Mouse (Mus musculus): ENCODE measurements around the gene Glt1d1.
A peak's percentile ranks its signal among the peaks of the same experiment; 100 is the strongest.
"Not testable (repeated sequence)": the region's sequence is repeated elsewhere in the genome, so short reads cannot be mapped to it uniquely, and the experiment has no call there.

Glt1d1 gene

DNA sequence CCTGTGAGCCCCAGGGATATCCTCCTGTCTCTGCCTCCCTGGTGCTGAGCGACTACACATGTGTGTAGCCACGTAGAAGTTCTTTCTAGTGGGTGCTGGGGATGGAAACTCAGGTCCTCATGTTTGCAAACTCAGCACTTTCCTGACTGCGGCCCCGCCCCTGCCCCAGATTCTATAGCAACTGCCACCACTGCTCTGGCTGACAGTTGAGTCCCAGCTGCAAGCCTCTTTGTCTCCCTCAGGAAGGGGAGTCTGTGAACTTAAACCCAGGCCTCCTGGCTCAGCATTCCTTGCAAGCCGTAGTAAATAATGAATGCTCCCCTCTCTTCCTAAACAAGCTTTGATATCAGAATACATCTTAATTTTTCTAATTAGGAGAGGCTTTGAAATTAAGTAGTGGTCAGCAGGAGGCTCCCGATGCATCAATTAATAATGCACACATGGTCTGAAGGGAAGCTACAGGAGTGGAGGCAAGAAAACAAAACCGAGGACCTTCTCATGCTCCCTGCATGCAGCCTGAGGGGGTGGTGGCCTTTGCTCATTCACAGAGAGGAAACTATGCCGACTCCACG, 71.6 kb downstream of the Glt1d1 start:
- no peak for DNase-seq

DNA sequence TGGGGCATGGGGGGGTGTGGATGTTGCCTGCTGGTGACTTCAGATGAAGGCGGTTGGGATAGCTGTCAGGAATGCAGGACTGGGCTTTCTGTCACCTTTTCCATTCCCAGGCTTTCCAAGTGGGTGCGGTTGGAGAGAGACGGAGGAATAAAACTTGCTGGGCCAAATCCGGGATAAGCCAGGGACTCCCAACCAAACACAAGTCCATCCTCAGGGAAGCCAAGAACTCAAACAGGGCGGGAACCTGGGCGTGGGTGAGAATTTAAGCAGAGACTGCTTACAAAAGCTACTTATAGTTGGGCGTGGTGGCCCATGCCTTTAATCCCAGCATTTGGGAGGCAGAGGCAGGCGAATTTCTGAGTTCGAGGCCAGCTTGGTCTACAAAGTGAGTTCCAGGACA, 73.2 kb downstream of the Glt1d1 start:
- no peak for DNase-seq

DNA sequence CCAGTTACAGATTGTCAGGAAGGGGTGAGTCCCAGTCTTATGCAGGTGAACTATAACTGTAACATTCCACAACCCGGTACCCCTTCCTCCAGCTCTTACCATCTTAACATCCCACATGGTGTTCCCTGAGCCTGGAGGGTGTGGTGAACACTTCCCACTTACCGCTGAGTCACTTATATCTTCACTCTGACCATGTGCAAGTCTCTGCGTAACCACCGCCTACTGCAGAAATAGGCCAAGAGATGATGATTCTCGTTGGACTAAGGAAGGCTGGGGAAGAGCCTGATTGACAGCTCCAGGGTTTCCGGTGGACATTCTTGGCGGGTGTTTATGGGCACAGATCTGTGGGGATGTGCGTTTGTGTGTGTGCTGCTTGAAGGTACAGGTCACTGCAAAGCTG, 73.9 kb downstream of the Glt1d1 start:
- DNase-seq, result no peak

DNA sequence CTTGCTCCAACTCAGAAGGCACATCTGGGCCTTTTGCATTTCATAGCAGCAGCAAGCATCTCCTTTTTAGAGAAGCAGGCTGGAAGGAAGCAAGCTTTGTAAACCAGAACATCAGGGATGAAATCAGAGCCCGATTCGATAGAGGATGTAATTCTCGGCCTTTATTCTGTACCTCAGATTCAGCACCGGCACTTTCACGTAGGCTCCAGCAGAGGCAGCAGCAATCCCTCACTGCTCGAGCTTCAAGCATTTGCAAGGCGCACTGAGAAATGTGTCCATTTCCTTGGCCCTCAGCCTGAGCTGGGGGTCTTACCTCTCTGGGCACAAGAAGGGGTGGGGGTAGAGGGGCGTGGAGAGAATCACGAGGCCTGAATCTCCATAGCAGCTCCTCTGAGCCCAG, 76.1 kb downstream of the Glt1d1 start:
- DNase-seq, result no peak

DNA sequence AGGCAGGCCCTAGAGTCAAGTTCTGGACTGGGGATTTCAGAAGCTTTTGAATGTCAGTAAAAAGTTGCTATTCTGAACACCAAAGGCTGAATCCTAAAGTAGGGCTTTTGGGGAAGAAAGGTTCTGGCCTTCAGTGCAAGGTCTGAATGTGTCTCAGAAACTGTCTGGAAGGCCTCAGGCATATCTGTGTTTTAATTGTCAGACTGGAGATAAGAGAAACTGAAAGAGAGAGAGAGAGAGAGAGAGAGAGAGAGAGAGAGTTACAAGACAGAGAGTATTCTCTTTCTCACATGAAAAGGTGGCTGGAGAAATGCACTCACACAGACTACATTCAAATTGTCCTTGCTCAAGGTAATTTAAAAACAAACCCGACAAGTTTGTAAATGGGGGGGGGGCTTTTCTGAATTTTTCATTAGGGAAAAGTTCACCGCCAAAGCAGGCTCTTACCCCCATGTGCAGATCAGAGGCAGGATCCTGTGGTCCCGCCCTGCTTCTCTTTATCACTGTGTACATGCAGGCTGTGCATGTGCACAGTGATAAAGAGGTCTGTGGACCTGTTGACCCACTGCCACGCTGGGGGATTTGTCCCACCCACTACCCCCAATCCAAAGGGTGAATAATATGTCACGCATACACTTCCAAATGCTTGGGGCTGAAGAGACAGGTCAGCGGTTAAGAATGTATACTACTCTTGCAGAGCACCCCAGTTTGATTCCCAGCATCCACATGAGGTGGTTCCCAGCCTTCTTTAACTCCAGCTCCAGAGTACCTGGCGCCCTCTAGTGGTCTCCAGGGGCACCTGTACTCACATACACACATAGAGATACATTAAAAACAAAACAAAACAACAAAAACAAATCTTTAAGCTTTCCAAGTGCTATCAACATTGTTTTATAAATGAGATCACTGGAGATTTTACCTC, 83.0 kb downstream of the Glt1d1 start:
- DNase-seq, result no peak

DNA sequence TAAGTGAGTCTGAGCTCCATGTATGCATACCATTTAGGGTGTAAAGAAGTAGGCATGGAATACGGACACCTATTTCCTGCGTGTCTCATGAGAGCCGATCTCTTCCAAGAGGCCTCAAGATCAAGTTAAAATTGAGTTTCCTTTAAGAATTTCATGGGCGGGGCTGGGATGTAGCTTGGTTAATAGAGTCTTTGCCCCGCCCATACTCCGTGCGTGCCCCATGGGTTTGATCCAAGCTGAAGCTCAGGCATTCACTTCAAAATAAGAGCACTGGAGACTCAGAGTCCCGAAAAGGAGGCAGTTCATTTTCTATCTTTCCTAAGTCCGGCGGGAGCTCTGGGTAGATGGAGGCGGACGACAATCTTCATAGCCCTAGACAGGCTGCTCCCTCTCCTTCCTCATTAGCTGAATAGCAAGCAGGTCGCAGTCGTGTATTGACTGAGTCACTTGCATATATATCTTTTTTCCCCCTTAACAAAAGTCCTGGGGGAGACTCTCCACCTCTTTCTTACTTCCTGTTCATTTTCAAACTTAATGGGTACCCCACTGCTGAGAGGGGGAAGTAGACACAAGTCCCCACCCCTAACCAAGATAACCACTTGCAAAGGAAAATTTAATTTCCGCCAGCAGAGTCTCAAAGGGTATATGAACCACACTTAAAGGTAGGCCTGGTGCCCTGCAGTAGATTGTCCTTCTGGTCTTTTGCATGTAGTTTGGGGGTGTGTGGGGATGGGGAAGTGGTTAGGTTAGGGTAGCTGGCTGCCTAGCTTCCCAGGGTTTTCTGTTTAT, 88.7 kb downstream of the Glt1d1 start:
- peak; percentile 70 for DNase-seq

DNA sequence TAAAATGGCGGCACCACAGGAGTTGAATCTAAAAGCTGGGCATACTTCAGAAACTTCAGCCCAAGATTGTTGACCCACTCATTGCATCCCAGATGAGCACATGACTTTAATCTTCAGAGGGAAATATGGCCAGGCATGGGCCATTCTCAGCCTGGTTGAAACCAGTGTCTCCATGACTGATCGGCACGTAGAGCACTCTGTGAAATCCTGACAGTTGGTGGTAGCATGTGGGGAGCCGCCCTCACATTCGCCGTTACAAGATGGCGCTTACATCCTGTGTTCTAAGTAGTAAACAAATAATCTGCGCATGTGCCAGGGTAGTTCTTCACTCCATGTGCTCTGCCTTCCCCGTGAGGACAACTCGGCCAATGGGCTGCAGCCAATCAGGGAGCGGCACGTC, 90.1 kb downstream of the Glt1d1 start:
- not testable (repeated sequence) for DNase-seq

DNA sequence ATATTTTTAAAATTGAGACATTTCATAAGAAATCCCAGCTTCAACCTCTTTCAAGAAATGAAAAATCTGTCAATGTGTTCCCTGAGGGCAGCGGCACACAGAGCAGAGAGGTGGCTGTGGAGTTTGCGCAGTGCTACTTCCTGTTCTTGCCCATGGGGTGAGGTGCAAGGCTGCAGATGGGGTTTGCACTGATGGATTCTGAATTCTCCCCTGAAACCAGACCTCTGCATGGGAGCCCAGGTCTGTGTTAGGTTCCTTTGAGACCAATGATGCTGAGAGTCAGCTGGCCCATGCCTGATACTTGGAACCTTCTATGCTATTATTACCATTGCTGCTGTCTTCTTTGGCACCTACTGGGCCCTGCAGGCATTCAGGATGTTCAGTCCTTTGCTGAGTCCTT, 98.3 kb downstream of the Glt1d1 start:
- no peak for DNase-seq

DNA sequence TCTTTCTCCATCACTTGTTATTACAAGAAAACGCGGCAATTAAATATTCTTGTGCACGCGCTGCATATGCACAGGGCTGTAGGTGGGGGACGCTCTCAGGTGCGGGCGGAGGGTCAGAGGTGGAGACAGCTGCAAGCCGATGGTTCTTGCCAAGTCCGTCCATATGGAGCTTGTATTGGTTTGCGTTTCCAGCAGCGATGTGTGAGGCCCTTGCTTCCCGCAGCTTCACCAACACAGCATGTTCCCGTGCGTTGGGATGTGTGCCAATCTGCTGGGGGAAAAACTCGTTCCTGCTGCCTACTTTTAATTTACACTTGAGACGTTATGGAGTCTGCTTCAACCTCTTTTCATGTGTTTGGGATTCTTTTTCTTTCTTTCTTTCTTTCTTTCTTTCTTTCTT, 109.3 kb downstream of the Glt1d1 start:
- no peak for DNase-seq

DNA sequence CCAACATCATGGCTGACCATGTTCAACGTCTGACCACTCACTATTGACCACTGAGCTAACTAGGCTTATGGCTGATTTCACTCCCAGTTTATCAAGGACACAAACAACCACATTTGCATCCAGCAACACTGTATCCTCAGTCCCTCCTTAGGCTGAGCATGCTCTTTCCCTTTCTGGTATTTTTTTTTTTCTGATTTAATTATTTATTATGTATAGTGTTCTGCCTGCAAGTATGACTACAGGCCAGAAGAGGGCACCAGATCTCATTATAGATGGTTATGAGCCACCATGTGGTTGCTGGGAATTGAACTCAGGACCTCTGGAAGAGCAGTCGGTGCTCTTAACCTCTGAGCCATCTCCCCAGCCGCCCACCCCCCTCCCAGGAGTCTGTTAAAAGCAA, 117.5 kb downstream of the Glt1d1 start:
- DNase-seq, result not testable (repeated sequence)

DNA sequence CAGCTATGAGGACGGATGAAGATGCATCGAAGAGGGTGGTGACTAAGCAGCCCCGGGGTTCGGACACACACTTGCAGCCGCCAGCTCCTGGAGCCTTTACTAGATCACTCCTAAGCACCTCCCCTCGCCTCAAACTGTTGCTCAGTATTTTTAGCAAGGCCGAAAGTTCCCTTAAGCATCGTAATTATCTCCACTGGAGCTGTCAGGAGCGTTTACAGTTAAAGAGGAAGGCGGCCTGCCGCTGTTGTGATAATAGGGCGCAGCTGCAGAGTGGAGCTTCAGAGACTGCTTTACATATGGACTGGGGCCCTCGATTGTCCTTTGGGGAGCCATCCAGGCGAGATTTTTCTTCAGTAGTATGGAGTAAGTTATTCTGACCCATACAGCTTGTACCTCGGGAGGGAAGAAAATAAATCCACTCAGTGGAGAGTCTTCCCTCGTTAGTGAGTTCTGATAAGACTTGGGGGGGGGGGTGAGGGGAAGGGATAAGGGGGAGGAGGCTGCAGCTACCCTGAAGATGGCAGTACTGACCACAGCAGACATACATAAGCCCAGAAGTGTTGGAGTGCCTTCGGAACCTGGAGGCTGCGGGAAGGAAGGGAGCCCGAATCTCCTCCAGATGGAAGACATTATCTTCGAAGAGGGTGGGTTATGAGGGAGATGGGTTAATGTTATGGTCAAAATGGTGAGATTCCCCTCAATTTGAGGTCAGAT, 119.4 kb downstream of the Glt1d1 start:
- peak; percentile 19 for DNase-seq

DNA sequence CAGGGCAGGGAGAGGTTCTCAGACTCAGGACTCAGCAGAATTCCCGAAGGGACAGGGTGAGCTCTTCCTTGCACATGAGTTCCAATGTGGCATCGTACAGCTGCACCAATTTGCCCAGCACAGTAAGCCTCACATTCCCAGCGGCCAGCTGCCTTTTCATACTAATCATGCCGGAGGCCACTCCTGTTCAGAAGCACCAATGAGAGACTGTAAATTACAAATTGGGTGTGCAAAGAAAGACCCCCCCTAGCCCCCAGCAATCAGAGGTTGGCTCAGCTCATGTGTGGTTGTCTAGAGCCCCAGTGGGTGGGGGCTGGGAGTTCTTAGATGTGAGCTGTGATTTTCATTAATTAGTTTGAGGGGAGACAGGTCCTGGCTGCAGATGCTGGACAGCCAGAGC, 123.5 kb downstream of the Glt1d1 start:
- no peak for DNase-seq

DNA sequence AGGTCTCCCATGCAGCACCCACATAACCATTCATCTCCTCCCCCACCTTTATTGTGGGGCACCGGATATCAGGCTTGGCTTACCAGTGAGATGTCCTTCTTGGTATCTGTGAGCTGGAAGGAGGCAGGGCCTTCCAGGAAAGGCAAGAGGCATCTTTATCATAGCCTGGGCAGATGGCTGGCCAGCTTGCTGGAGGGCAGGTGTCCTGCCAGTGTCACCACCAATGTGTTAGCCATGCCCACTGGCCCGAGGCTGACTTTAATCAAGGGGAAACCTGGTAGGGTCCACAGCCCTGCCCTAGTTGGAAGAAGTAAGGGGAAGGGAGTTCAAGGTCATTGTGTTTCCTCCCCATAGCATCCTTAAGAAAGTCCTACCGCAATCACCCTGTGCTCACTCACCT, 123.9 kb downstream of the Glt1d1 start:
- no peak for DNase-seq

DNA sequence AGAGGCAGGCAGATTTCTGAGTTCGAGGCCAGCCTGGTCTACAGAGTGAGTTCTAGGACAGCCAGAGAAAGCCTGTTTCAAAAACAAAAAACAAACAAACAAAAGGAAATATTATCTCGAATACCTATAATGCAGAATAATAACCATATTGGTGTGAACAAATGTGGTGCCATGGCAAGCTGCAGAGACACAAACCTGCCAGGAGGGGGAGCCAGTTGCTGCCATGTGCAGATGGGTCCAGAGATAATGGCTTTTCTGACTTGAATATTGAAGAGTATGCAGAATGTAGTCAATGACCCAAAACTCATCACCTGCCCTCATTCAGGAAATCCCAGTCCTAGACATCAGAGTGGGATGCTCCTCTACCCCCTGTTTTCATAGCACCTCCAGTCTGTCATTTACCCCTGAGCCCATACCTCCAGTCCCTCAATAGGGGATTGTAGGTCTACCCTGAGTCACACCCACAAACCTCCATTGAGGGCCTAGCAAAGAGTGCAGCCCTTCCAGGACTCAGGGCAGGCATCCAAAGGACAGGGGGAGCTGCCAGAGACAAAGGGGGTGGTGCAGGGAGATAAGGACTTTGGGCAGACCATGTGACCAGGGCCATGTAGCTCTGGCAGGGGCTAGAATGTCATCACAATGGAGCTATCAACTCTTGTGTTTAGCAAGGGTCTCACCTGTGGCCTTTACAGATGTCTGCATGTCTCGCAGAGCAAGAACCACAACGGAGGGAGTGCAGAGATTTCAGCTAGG, 124.8 kb downstream of the Glt1d1 start:
- no peak for DNase-seq

DNA sequence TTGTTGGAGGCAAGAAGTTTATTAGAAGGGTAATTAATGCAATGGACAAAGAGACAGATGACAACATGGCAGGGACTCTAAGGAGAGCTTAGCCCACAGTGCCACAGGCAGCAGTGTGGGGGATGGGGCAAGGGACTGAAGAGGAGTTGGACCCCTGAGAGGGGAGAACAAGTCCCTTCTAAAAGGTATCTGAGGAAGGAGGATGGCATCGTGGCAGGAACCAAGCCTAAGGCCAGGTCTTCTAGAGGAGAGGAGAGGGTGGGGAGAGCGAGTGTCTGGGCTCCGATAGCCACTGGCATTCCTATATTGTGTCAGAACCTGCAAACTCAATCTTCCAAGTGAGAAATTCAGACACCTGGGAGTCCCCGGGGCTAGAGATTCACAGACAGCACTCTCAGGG, 126.5 kb downstream of the Glt1d1 start:
- DNase-seq, result no peak
